In the genomic region with DNA sequence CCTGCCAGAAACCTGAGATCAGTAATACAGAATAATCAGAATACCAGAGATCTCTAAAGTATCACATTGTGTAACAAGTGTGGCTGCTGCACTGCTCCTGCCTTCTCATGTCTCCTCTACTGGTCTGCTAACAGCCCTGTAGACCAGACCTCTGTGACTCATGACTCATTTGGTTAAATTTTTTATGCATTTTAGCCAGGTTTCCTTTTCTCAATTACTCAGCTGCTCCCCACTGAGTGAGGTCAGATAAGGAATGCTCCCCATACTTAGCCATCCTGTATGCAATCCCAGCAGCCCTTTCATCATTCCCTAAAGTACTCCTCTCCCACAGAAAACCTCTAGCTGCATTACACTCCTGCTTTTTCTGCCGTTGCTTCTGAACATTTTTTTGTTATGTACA, we compare ENCODE assay signal across 31 mouse cellular contexts. TPM values are rescaled to one million over a fixed set of nuclear protein-coding genes. Genes with fewer than 3 reads are reported as not detected.
DNase-seq lines count a peak whose midpoint lies in the region; ATAC-seq lines count a peak whose summit lies in the region.
"Had no signal": no experiment of that assay in that cellular context is flagged by ENCODE, and none has a peak within 500 bp of the region (broad histone marks: within the 10 kb centered on the region; RNA-seq: fewer than 3 reads in every experiment).

No protein-coding gene starts in this region.

- no peak overlapping the region for H3K9ac ChIP-seq in embryonic facial prominence, embryonic 14.5 days (ENCODE audit: low read depth, low read length)
- H3K9ac ChIP-seq in limb, embryonic 13.5 days, result no peak overlapping the region
- no peak overlapping the region for H3K9ac ChIP-seq in hindbrain, embryonic 11.5 days (ENCODE audit: low read depth, low read length)
- H3K9ac ChIP-seq: embryonic facial prominence, embryonic 15.5 days; forebrain, embryonic 12.5 days; intestine, embryonic 15.5 days; midbrain, embryonic 13.5 days; neural tube, embryonic 13.5 days had no signal

- no peak overlapping the region for H3K4me2 ChIP-seq in embryonic facial prominence, embryonic 14.5 days (ENCODE audit: low read depth, low read length)
- no peak overlapping the region for H3K4me2 ChIP-seq in limb, embryonic 13.5 days (replicated peaks)
- H3K4me2 ChIP-seq in hindbrain, embryonic 11.5 days (replicated peaks; ENCODE audit: low read depth, low read length), result no peak overlapping the region
- H3K4me2 ChIP-seq: embryonic facial prominence, embryonic 15.5 days; forebrain, embryonic 12.5 days; intestine, embryonic 15.5 days; liver, embryonic 11.5 days; midbrain, embryonic 13.5 days; neural tube, embryonic 13.5 days had no signal

- no peak overlapping the region for H3K4me3 ChIP-seq in embryonic facial prominence, embryonic 14.5 days (ENCODE audit: low read depth, low read length)
- H3K4me3 ChIP-seq in limb, embryonic 13.5 days, result no peak overlapping the region
- H3K4me3 ChIP-seq in hindbrain, embryonic 11.5 days (ENCODE audit: low read depth, low read length), result no peak overlapping the region
- H3K4me3 ChIP-seq: embryonic facial prominence, embryonic 15.5 days; forebrain, embryonic 12.5 days; gastrocnemius, adult 2 months; heart, embryonic 10.5 days; intestine, embryonic 15.5 days; midbrain, embryonic 13.5 days; neural tube, embryonic 13.5 days had no signal

- H3K4me1 ChIP-seq in embryonic facial prominence, embryonic 14.5 days (ENCODE audit: control insufficient read depth, insufficient read depth, low read length), result peaks cover 17% of the 10 kb centered on the region
- peaks cover 31% of the 10 kb centered on the region for H3K4me1 ChIP-seq in limb, embryonic 13.5 days
- H3K4me1 ChIP-seq in hindbrain, embryonic 11.5 days (replicated peaks; ENCODE audit: control insufficient read depth, insufficient read depth, low read length), result no peaks in the 10 kb centered on the region
- H3K4me1 ChIP-seq: forebrain, embryonic 12.5 days; heart, embryonic 10.5 days; intestine, embryonic 15.5 days; midbrain, embryonic 13.5 days; neural tube, embryonic 13.5 days had no signal

- ATAC-seq in embryonic facial prominence, embryonic 14.5 days (ENCODE audit: low read depth), result no peak
- no peak for ATAC-seq in limb, embryonic 13.5 days (ENCODE audit: low FRiP score, low read depth)
- ATAC-seq in hindbrain, embryonic 11.5 days (ENCODE audit: low FRiP score), result no peak
- ATAC-seq: intestine, embryonic 15.5 days; midbrain, embryonic 13.5 days had no signal

- H3K27me3 ChIP-seq in embryonic facial prominence, embryonic 14.5 days (replicated peaks; ENCODE audit: control insufficient read depth, insufficient read depth, low read length), result no peaks in the 10 kb centered on the region
- H3K27me3 ChIP-seq in limb, embryonic 13.5 days, result no peaks in the 10 kb centered on the region
- no peaks in the 10 kb centered on the region for H3K27me3 ChIP-seq in hindbrain, embryonic 11.5 days (ENCODE audit: control insufficient read depth, insufficient read depth, low read length)
- H3K27me3 ChIP-seq: embryonic facial prominence, embryonic 15.5 days; forebrain, embryonic 12.5 days; intestine, embryonic 15.5 days; midbrain, embryonic 13.5 days; neural tube, embryonic 13.5 days had no signal

- WGBS in embryonic facial prominence, embryonic 14.5 days, result 38% methylated on average over 1 of the region's 1 CpGs
- 31% methylated on average over 1 of the region's 1 CpGs for WGBS in limb, embryonic 13.5 days
- WGBS in hindbrain, embryonic 11.5 days, result 72% methylated on average over 1 of the region's 1 CpGs

- DNase-seq in 3T3-L1 (ENCODE audit: low read depth, low spot score), result peak; percentile 94
- DNase-seq in Muller cell, postnatal 12 days (ENCODE audit: inconsistent ontology term), result peak; percentile 72
- no peak for DNase-seq in embryonic facial prominence, embryonic 14.5 days (ENCODE audit: low spot score)
- no peak for DNase-seq in spleen, postnatal 36 days (ENCODE audit: low spot score in 2 of 2)
- no peak for DNase-seq in hindbrain, embryonic 11.5 days (ENCODE audit: low spot score)
- DNase-seq in layer of hippocampus, postnatal 10 days (ENCODE audit: low spot score in 2 of 2), result no peak
- no peak for DNase-seq in thymus, postnatal 36 days
- DNase-seq: cerebellum, adult 11 months; cerebellum, adult 9-11 months; right cerebral cortex, postnatal 25 days; spleen, adult 18-20 months; thymus, postnatal 14 days had no signal

- H3K27ac ChIP-seq in embryonic facial prominence, embryonic 14.5 days (replicated peaks; ENCODE audit: low read depth, low read length), result 0 out of 2 replicates have a peak overlapping the region, but pooled peaks have one; percentile 41
- peak overlapping the region; percentile 87 for H3K27ac ChIP-seq in limb, embryonic 13.5 days
- no peak overlapping the region for H3K27ac ChIP-seq in hindbrain, embryonic 11.5 days (ENCODE audit: low read depth, low read length)
- H3K27ac ChIP-seq: forebrain, embryonic 12.5 days; gastrocnemius, adult 2 months; heart, embryonic 10.5 days; intestine, embryonic 15.5 days; midbrain, embryonic 13.5 days; neural tube, embryonic 13.5 days had no signal

- no peaks in the 10 kb centered on the region for H3K9me3 ChIP-seq in embryonic facial prominence, embryonic 14.5 days (ENCODE audit: control insufficient read depth, low read length)
- no peaks in the 10 kb centered on the region for H3K9me3 ChIP-seq in limb, embryonic 13.5 days
- H3K9me3 ChIP-seq in hindbrain, embryonic 11.5 days (ENCODE audit: control insufficient read depth, low read length), result no peaks in the 10 kb centered on the region
- H3K9me3 ChIP-seq: embryonic facial prominence, embryonic 15.5 days; forebrain, embryonic 12.5 days; heart, embryonic 10.5 days; intestine, embryonic 15.5 days; midbrain, embryonic 13.5 days; neural tube, embryonic 13.5 days had no signal

- H3K36me3 ChIP-seq in embryonic facial prominence, embryonic 14.5 days (ENCODE audit: control insufficient read depth, insufficient read depth, low read length), result no peaks in the 10 kb centered on the region
- H3K36me3 ChIP-seq in limb, embryonic 13.5 days, result no peaks in the 10 kb centered on the region
- no peaks in the 10 kb centered on the region for H3K36me3 ChIP-seq in hindbrain, embryonic 11.5 days (ENCODE audit: control insufficient read depth, insufficient read depth, low read length)
- H3K36me3 ChIP-seq: embryonic facial prominence, embryonic 15.5 days; forebrain, embryonic 12.5 days; heart, embryonic 10.5 days; intestine, embryonic 15.5 days; midbrain, embryonic 13.5 days; neural tube, embryonic 13.5 days had no signal

RNA-seq across cellular contexts. Expression of a gene that starts 23.0 kb away (rescaled TPM):
- not detected in 2 replicates for polyA plus RNA-seq in embryonic facial prominence, embryonic 14.5 days (2014; fragmentation: Nextera tagmentation; extraction: Ambion mirVana)
- not detected in 2 replicates for polyA plus RNA-seq in limb, embryonic 13.5 days (2015; fragmentation: Nextera tagmentation; extraction: Ambion mirVana)
- polyA plus RNA-seq in hindbrain, embryonic 11.5 days (2014; fragmentation: Nextera tagmentation; extraction: Ambion mirVana), result not detected in 2 replicates
- not detected for total RNA-seq in layer of hippocampus, postnatal 10 days (2021)
- total RNA-seq: adrenal gland, adult 2 months; adrenal gland, postnatal 4 days; gastrocnemius, adult 2 months; gastrocnemius, postnatal 4 days; hematopoietic stem cell, adult 5-6 weeks; layer of hippocampus, adult 8-10 months; left cerebral cortex, postnatal 14 days; megakaryocyte, adult 5-6 weeks had no signal
- polyA plus RNA-seq: adrenal gland, adult 2 months; embryonic facial prominence, embryonic 15.5 days; forebrain, embryonic 12.5 days; heart, embryonic 10.5 days; heart, embryonic 16.5 days; hindbrain, embryonic 16.5 days; intestine, embryonic 15.5 days; liver, embryonic 11.5 days; midbrain, embryonic 13.5 days; neural tube, embryonic 13.5 days; testis, adult 2 months had no signal

Comparison
In these comparisons a context has a peak if more than half of its experiments do, and no peak if none do; other contexts are left out.
1. DNase-seq: peak in 3T3-L1 (single experiment) and Muller cell, postnatal 12 days (single experiment); none in embryonic facial prominence, embryonic 14.5 days (single experiment), spleen, postnatal 36 days (0 of 2), hindbrain, embryonic 11.5 days (single experiment), layer of hippocampus, postnatal 10 days (0 of 2) and thymus, postnatal 36 days (0 of 2).